Mouse (Mus musculus) heart, embryonic 15.5 days (tissue): ENCODE data around the gene Xlr5a. TPM values are rescaled to one million over a fixed set of nuclear protein-coding genes. Genes with fewer than 3 reads are reported as not detected.
"Not testable (repeated sequence)": the region's sequence is repeated elsewhere in the genome, so short reads cannot be mapped to it uniquely, and the experiment has no call there.

ENCODE experiments used
- ATAC-seq: fragments of 200-750 bp; cut with Nextera tagmentation; replicated peaks from 2 replicates; pipeline ENCODE4 v1.8.0; 2017; ENCODE audit warnings: low read depth, moderate TSS enrichment; ENCODE audit not compliant: insufficient number of reproducible peaks, insufficient read depth, low FRiP score
- H3K27ac ChIP-seq: fragments of 300-500 bp; sonication (generic); 2 replicates; pipeline ENCODE4 v1.5.1; 2015; ENCODE audit warnings: mild to moderate bottlenecking, inconsistent platforms
- H3K27me3 ChIP-seq: fragments of 300-500 bp; sonication (generic); 2 replicates; pipeline ENCODE4 v1.6.1; 2015; ENCODE audit warnings: inconsistent platforms
- H3K36me3 ChIP-seq: fragments of 300-500 bp; sonication (generic); 2 replicates; pipeline ENCODE4 v1.6.1; 2015; ENCODE audit warnings: mild to moderate bottlenecking, inconsistent platforms
- H3K4me1 ChIP-seq: fragments of 300-500 bp; sonication (generic); replicated peaks from 2 replicates; pipeline ENCODE4 v1.6.1; 2015; ENCODE audit warnings: inconsistent platforms
- H3K4me2 ChIP-seq: fragments of 300-500 bp; sonication (generic); 2 replicates; pipeline ENCODE4 v1.6.1; 2015; ENCODE audit warnings: inconsistent platforms, mild to moderate bottlenecking, moderate library complexity
- H3K4me3 ChIP-seq: fragments of 300-500 bp; sonication (generic); 2 replicates; pipeline ENCODE4 v1.5.1; 2015; ENCODE audit warnings: mild to moderate bottlenecking, inconsistent platforms
- H3K9ac ChIP-seq: fragments of 300-500 bp; sonication (generic); 2 replicates; pipeline ENCODE4 v1.6.1; 2015; ENCODE audit warnings: mild to moderate bottlenecking, inconsistent platforms
- H3K9me3 ChIP-seq: fragments of 300-500 bp; sonication (generic); replicated peaks from 2 replicates; pipeline ENCODE4 v1.6.1; 2016; ENCODE audit warnings: inconsistent platforms
- WGBS: fragments of 180-500 bp; shearing (Covaris S2); methylation state at CpG from one replicate; pipeline ENCODE4 v1.1.7; 2015; ENCODE audit warnings: mixed read lengths; 5-methylcytosine and 5-hydroxymethylcytosine counted together
- polyA plus RNA-seq: library from polyadenylated mRNA; unstranded; fragments of >200 nt; fragmentation: Nextera tagmentation; extraction: Ambion mirVana; gene quantifications from 2 replicates; pipeline ENCODE4 v1.2.1, GENCODE M21; 2015

Xlr5a gene
- polyA plus RNA-seq, 1 experiment from 2014 or later: not detected

DNA sequence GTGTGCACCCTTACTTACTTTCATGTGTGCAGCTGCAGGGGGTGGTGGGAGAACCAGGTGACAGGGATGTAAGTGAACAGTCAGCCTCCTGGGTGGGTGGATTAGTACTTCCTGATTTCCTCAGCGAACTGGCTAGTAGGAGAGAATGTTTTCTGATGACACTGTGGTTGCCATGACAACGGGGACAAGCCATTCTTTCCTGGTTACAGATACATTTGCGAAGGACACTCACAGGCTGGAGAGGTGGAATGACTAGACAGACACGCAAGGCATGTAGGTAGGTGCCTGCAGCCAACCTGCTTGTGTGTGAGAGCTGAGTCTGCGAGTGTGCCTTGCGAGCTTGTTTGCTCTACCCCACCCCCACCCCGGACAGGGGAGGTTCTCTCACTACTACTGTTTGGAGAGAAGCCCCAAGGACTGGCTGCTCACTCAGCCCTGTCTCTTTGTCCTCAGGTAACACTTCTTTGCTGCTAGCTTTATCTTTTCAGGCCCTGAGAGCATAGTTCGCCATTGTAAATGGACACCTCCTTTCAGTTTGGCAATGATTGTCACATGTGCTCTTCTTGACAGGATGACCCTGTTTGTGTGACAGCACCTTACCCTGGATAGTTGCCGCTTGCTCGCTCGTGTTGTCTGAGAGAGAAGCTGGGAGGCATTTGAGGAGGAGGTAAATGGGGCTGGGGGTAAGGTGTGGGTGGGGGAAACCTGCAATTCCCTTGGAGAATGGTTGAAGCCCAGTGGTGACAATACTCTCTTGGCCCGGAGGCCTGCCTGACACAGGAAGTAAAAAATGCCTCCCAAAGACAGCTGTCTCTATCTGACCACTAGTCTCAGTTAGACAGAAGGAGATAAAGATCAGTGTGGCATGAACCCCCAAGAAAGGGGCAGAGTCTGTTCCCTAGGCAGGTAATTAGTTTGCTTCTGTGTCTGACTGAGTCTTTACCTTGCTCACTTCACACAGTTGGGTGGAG is 169.6 kb downstream of the Xlr5a start:
- H3K4me3 ChIP-seq, ATAC-seq, H3K4me1 ChIP-seq, H3K27ac ChIP-seq, H3K4me2 ChIP-seq, H3K9ac ChIP-seq, H3K27me3 ChIP-seq, H3K36me3 ChIP-seq, H3K9me3 ChIP-seq: not testable (repeated sequence)
- WGBS: no CpG with 5 or more reads among the region's 12 CpGs

DNA sequence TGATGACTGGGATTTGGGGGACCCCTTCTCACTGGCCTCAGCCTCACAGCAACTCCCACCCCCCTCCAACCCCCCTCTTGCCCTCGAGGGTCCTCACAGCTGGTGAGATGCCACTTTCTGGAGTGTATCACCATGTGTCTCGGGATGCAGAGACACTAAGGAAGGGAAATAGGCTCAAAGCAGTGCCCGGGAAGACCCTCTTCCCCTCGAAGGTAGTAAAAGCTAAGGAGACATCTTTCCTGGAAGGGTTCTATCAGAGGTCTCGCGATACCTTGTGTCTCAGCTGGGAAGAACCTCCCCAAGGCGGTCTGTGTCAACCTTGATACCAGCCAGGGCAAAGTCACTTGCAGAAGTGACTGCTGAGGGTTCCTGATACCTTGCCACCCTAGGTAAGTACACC is 176.0 kb downstream of the Xlr5a start, which contains the start of gene Gm14685:
Gm14685 (plus strand) TSS at position 301 of the 400 bp plus-strand sequence.
- H3K4me3 ChIP-seq, H3K27ac ChIP-seq, H3K9me3 ChIP-seq: not testable (repeated sequence)

DNA sequence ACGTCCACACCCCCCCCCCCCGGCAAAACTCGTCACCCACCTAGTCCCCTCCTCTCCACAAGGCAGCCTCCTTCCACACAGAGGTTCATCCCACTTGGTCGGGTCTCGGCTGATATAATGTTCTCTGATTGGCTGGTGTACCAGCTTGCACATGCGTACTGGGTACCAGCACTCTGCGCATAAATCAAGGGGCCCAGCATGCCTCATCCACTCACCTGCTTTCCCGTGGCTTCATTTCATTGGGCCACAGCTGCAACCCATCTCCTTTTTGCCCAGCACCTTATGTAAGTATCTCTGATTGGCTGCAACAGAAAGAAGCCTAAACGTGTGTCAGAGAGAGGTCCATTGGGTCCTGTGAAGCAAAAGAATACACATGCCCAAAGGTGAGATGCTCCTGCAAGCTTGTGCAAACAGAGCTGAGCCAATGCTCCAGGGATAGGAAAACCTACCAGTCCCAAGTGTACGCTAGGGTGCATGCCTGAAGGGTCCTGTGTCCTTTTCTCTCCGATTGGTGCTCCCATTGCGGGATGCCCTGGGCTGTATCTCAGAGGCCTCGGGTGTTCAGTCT is 195.8 kb downstream of the Xlr5a start, which contains the start of gene Xlr3a:
Xlr3a (minus strand) TSS at position 155 of the 568 bp plus-strand sequence.
- ATAC-seq, H3K36me3 ChIP-seq, H3K27ac ChIP-seq, H3K9me3 ChIP-seq, H3K4me3 ChIP-seq, H3K4me2 ChIP-seq, H3K4me1 ChIP-seq, H3K9ac ChIP-seq, H3K27me3 ChIP-seq: not testable (repeated sequence)
- WGBS: 69% methylated on average over 13 of the region's 13 CpGs

More for the DNA sequence above, 176.0 kb downstream of the Xlr5a start, which contains the start of gene Gm14685:
- H3K36me3 ChIP-seq, H3K4me2 ChIP-seq, ATAC-seq, H3K4me1 ChIP-seq, H3K27me3 ChIP-seq, H3K9ac ChIP-seq: not testable (repeated sequence)
- WGBS: no CpG with 5 or more reads among the region's 7 CpGs

DNA sequence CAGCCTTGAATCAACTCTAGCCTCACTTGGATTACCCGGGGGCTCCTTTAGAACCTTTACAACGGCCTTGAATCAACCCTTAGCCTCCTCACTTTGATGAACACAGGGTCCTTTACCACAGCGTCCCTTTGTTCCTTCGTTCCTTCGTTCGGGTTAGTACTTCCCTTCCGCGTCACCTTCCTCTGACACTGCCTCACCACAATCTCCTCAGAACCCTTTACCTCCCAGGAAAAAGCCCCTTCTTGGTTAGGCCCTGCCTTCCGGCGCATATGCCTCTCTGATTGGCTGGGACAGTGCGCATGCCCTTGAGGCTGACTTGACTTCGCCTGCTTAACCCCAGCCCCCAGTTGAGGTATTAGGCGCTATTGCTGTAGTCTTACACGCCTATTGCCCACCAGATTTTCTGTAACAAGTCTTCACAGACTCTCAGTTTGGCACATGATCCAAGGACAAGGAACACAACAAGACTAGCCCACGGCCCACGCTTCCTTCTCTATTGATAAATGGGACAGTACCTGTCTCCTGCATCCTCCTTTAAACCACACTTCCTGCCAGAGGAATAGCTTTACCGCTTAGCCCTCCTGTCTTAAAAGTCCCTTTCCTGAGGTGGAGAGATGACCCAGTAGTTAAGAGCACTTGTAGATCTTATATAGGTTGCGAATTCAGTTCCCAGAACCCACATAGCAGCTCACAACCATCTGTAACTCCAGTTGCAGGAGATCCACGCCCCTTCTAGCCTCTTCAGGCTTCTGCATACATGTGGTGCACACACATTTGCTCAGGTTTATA is 210.3 kb downstream of the Xlr5a start, which contains the start of gene Xlr4a:
Xlr4a (minus strand) TSS at position 212 of the 789 bp plus-strand sequence.
- H3K27me3 ChIP-seq, H3K9me3 ChIP-seq, H3K36me3 ChIP-seq, H3K4me1 ChIP-seq, H3K27ac ChIP-seq, H3K4me3 ChIP-seq, H3K4me2 ChIP-seq, ATAC-seq, H3K9ac ChIP-seq: not testable (repeated sequence)
- WGBS: 75% methylated on average over 19 of the region's 19 CpGs

DNA sequence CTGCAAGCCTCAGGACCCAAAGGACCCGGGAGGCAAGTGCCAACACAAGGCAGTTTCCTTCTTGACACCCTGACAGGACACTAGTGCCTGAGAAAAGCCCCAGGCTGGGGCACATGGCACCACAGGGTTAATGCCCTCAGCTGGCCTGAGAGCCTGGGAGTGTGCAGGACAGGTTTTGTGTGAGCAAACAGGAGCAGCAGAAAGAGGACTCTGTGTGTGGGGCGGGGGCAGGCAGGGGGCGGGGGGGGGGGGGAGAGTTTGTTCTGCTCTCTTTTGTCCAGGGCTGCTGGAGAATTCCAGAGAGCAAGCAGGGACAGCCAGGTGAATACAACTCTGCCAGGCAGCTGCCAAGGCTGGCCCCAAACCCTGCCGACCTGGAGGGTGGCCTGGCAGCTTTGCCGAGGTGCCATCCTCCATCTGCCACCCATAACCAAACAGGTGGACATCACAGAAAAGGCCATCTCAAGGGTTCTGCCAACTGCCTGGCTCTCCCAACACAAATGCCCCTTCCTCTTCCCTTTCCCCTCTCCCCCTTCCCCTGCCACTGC is 225.9 kb downstream of the Xlr5a start:
- ATAC-seq, H3K4me2 ChIP-seq, H3K4me3 ChIP-seq, H3K9ac ChIP-seq, H3K27ac ChIP-seq, H3K36me3 ChIP-seq, H3K9me3 ChIP-seq, H3K4me1 ChIP-seq: not testable (repeated sequence)
- peaks cover 18% of the 10 kb centered on the region for H3K27me3 ChIP-seq
- 20% methylated on average over 1 of the region's 5 CpGs for WGBS

DNA sequence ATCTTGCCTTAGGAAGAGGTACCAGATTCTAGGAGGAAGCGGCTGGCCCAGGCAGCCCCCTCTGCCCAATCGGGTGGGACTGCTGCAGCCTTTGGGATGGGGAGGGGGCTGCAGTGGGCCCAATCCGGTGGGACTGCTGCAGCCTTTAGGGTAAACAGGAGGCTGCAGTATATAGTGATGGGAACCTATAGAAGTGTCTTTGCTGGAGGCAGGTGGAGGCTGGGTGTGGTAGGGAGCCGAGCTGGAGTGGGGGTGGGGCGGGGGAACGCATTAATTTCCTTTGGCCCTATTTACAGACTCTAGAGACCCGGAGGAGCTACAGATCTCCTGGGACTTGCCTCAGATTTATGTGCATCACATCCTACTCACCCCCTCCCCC is 228.4 kb downstream of the Xlr5a start, which contains the start of gene Pnma3:
Pnma3 (plus strand) TSS at position 373 of the 379 bp plus-strand sequence.
- Histone ChIP-seq H3K9ac (no peak within 1 kb of the TSS), H3K27me3 (peaks cover 18% of the 10 kb centered on the region), H3K4me2 (peak within 1 kb of the TSS; percentile 45), H3K4me1 (peaks cover 5% of the 10 kb centered on the region; the same call in 1 of the 2 replicates), H3K4me3 (no peak within 1 kb of the TSS; the same call in 1 of the 2 replicates), H3K9me3 (no peaks in the 10 kb centered on the region), H3K27ac (no peak within 1 kb of the TSS), H3K36me3 (no peaks in the 10 kb centered on the region)
- 27% methylated on average over 7 of the region's 7 CpGs for WGBS
- no peak for ATAC-seq

DNA sequence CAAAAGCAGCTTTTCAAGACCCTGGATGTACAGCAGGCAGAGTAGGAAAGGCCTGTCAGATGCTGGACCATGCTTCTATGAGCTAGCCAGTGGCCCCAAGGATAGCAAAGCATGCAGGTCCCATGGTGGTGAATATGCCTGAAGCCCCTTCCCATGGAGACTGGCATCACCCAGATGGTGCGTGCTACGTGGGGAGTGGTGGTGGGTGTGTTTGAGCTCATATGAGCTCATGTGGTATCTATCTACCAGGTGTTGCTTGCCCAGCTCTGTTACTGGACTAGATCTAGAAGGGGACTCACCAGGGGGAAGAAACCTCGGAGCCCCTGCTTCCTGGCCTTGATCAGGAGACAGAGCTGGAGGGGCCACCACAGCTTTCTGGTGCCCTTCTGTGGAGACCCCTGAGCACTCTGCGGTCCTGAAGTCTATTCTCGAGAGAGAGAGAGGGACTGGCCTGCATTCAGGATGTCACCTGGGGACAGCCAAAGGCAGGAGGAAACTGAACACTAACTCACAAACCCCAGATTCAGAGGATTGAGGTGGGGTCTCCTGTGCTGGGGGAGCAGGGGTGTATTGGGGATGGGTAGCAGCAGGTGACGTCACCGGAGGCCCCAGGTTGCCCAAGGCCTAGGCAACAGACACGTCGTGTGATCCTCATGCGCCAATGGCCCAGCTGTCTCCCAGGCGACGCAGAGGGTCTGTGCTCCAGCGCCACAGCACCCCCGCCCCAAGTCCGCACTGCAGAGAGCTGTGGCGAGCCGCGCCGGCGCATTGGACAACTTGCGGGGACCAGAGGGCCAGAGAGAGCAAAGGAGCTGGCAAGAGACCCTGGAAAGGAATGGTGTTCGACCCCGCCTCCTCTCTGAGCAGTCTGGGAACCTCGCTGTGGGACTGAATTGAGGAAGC is 229.0 kb downstream of the Xlr5a start:
- Histone ChIP-seq H3K27ac (no peak overlapping the region), H3K9ac (no peak overlapping the region), H3K27me3 (peaks cover 18% of the 10 kb centered on the region), H3K4me3 (no peak overlapping the region; the same call in 1 of the 2 replicates), H3K4me1 (peaks cover 5% of the 10 kb centered on the region; the same call in 1 of the 2 replicates), H3K36me3 (no peaks in the 10 kb centered on the region), H3K4me2 (peak overlapping the region; percentile 45), H3K9me3 (no peaks in the 10 kb centered on the region)
- no peak for ATAC-seq
- WGBS: 34% methylated on average over 23 of the region's 24 CpGs

DNA sequence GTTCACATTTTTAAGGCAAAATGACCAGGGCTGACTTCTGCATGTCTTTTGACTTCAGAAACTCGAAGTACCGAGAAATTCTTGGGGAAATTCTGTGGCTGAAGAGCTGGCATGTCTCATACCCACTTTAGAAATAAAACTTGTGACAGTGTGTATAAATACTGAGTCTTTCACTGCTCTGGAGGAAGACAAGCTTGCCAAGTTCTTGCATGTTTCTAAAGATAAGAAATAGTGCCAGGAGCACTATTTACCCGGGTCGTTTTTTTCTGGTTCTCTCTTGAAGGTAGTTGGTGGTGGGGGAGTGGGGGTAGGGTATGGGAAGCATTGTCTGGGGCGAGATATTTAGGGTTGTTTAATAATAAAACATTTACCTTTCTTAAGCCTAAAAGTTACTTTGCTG is 230.5 kb downstream of the Xlr5a start:
- H3K36me3 ChIP-seq: no peaks in the 10 kb centered on the region
- no peak overlapping the region for H3K4me2 ChIP-seq
- H3K9ac ChIP-seq: no peak overlapping the region
- H3K27me3 ChIP-seq: peaks cover 18% of the 10 kb centered on the region
- no peak for ATAC-seq
- H3K9me3 ChIP-seq: no peaks in the 10 kb centered on the region
- peaks cover 5% of the 10 kb centered on the region; the same call in 1 of the 2 replicates for H3K4me1 ChIP-seq
- 27% methylated on average over 5 of the region's 5 CpGs for WGBS
- H3K27ac ChIP-seq: no peak overlapping the region
- no peak overlapping the region for H3K4me3 ChIP-seq

DNA sequence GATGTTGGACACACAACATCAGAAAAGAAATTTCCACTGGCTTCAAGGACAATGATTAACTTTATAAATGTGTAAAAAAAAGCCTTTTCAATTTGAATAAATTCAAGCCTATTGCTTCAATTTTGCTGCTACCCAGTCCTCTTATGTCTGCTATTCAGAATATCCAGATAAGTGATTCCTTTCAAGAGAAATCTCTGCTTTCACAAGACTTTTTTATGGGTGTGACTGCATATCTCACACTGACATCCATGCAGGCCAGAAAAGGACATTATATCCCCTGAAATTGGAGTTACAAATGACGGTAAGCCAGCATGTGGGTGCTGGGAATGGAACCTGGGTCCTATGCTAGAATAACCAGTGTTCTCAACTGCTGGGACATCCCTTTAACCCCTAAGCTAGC is 231.2 kb downstream of the Xlr5a start:
- H3K4me3 ChIP-seq: no peak overlapping the region
- H3K9me3 ChIP-seq: no peaks in the 10 kb centered on the region
- H3K27me3 ChIP-seq: peaks cover 18% of the 10 kb centered on the region
- peaks cover 5% of the 10 kb centered on the region; the same call in 1 of the 2 replicates for H3K4me1 ChIP-seq
- H3K9ac ChIP-seq: no peak overlapping the region
- 83% methylated on average over 1 of the region's 1 CpGs for WGBS
- ATAC-seq: no peak
- H3K27ac ChIP-seq: no peak overlapping the region
- H3K36me3 ChIP-seq: no peaks in the 10 kb centered on the region
- H3K4me2 ChIP-seq: no peak overlapping the region
